Mouse (Mus musculus): ENCODE data around the gene B3gnt3. TPM values are rescaled to one million over a fixed set of nuclear protein-coding genes. Genes with fewer than 3 reads are reported as not detected.

The B3gnt3 gene
- polyA plus RNA-seq, 1 experiment = 0.44 TPM

GRCm38 (mm10) chr8:71693166-71694041 lies 8.2 kb downstream of the B3gnt3 start:
- 5% methylated on average over 68 of the region's 68 CpGs for WGBS
- no peaks in the 10 kb centered on the region for H3K4me1 ChIP-seq (ENCODE audit: control insufficient read depth, insufficient read depth, low read length)
- H3K27me3 ChIP-seq (ENCODE audit: control insufficient read depth, insufficient read depth, low read length) = peaks cover 5% of the 10 kb centered on the region; the same call in 1 of the 2 replicates
- TF ChIP-seq CTCF (IDR thresholded peaks at IDR 0.05; ENCODE audit: borderline replicate concordance, insufficient read depth, low read depth, low read length) = no peak
- no peak for TF ChIP-seq POLR2A (IDR thresholded peaks at IDR 0.05; ENCODE audit: borderline replicate concordance, insufficient read depth, low read length)
- DNase-seq = no peak
- no peak overlapping the region for H3K27ac ChIP-seq (ENCODE audit: insufficient read depth, low read length)
- H3K4me3 ChIP-seq (replicated peaks; ENCODE audit: insufficient read depth, low read depth, low read length) = no peak overlapping the region

DNA sequence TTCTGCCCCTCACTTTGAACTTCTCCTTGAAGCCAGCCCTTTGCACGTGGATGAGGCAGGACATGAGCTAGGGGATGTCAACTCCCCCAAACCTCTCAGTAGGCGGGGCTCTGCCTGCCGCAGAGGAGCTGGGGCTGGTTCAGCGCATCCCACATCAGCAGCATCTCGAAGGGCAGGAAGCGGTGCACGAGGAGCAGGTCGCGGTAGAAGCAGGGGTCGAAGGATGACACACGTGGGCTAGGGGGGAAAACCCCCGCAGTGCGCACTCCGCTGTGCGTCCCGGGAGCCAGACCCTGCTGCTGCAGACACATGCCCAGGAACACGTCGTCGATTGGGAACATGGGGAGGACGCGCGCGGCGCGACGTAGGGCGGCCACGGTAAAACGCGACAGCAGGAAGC lies 9.1 kb downstream of the B3gnt3 start:
- H3K27me3 ChIP-seq (ENCODE audit: control insufficient read depth, insufficient read depth, low read length) = peaks cover 5% of the 10 kb centered on the region; the same call in 1 of the 2 replicates
- H3K4me3 ChIP-seq (replicated peaks; ENCODE audit: insufficient read depth, low read depth, low read length) = no peak overlapping the region
- no peaks in the 10 kb centered on the region for H3K4me1 ChIP-seq (ENCODE audit: control insufficient read depth, insufficient read depth, low read length)
- no peak for TF ChIP-seq POLR2A (IDR thresholded peaks at IDR 0.05; ENCODE audit: borderline replicate concordance, insufficient read depth, low read length)
- TF ChIP-seq CTCF (IDR thresholded peaks at IDR 0.05; ENCODE audit: borderline replicate concordance, insufficient read depth, low read depth, low read length) = no peak
- no peak for DNase-seq
- WGBS = 2% methylated on average over 30 of the region's 30 CpGs
- no peak overlapping the region for H3K27ac ChIP-seq (ENCODE audit: insufficient read depth, low read length)

GRCm38 (mm10) chr8:71689028-71689427 lies 12.6 kb downstream of the B3gnt3 start, which contains the start of gene Insl3:
Insl3 (plus strand) TSS chr8:71689214.
- no peak for DNase-seq
- Histone ChIP-seq H3K27me3 (ENCODE audit: control insufficient read depth, insufficient read depth, low read length) (peaks cover 5% of the 10 kb centered on the region; the same call in 1 of the 2 replicates), H3K4me1 (ENCODE audit: control insufficient read depth, insufficient read depth, low read length) (peaks cover 10% of the 10 kb centered on the region; the same call in 1 of the 2 replicates), H3K27ac (ENCODE audit: insufficient read depth, low read length) (no peak within 1 kb of the TSS), H3K4me3 (replicated peaks; ENCODE audit: insufficient read depth, low read depth, low read length) (no peak within 1 kb of the TSS)
- 4% methylated on average over 33 of the region's 33 CpGs for WGBS
- TF ChIP-seq CTCF (IDR thresholded peaks at IDR 0.05; ENCODE audit: borderline replicate concordance, insufficient read depth, low read depth, low read length) = no peak
- no peak for TF ChIP-seq POLR2A (IDR thresholded peaks at IDR 0.05; ENCODE audit: borderline replicate concordance, insufficient read depth, low read length)

DNA sequence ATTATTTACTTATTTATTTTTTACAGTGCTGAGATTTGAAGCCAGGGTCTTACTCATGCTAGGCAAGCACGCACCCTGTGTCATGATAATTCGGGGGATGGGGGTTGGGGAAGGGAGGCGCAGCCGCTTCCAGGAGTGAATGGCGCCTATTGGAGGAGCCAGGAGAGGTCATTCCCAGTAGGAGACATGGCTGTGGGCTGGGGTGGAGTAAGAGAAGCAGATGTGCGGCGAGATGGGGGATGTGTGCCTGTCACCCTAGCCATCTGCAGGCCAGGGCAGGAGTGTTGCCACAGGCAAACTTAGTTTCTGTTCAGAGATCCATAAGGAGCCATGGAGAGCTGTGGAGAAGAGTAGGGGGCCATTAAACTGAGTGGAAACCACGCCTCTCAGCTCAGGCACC lies 14.0 kb downstream of the B3gnt3 start:
- Histone ChIP-seq H3K4me3 (replicated peaks; ENCODE audit: insufficient read depth, low read depth, low read length) (no peak overlapping the region), H3K4me1 (ENCODE audit: control insufficient read depth, insufficient read depth, low read length) (peaks cover 10% of the 10 kb centered on the region; the same call in 1 of the 2 replicates), H3K27me3 (ENCODE audit: control insufficient read depth, insufficient read depth, low read length) (peaks cover 1% of the 10 kb centered on the region; the same call in 1 of the 2 replicates), H3K27ac (ENCODE audit: insufficient read depth, low read length) (no peak overlapping the region)
- WGBS = 11% methylated on average over 8 of the region's 8 CpGs
- no peak for DNase-seq
- TF ChIP-seq CTCF (IDR thresholded peaks at IDR 0.05; ENCODE audit: borderline replicate concordance, insufficient read depth, low read depth, low read length) (no peak), POLR2A (IDR thresholded peaks at IDR 0.05; ENCODE audit: borderline replicate concordance, insufficient read depth, low read length) (no peak)

- Histone ChIP-seq H3K27me3 (ENCODE audit: control insufficient read depth, insufficient read depth, low read length) (peaks cover 1% of the 10 kb centered on the region; the same call in 1 of the 2 replicates), H3K27ac (ENCODE audit: insufficient read depth, low read length) (no peak overlapping the region), H3K4me3 (replicated peaks; ENCODE audit: insufficient read depth, low read depth, low read length) (peak overlapping the region; percentile 15), H3K4me1 (ENCODE audit: control insufficient read depth, insufficient read depth, low read length) (peaks cover 10% of the 10 kb centered on the region; the same call in 1 of the 2 replicates)
- DNase-seq = no peak
- 3% methylated on average over 23 of the region's 23 CpGs for WGBS
- TF ChIP-seq CTCF (IDR thresholded peaks at IDR 0.05; ENCODE audit: borderline replicate concordance, insufficient read depth, low read depth, low read length) (no peak), POLR2A (IDR thresholded peaks at IDR 0.05; ENCODE audit: borderline replicate concordance, insufficient read depth, low read length) (no peak)
These were observed 15.3 kb downstream of the B3gnt3 start for GRCm38 (mm10) chr8:71686143-71686734.

GRCm38 (mm10) chr8:71685573-71685972 lies 16.0 kb downstream of the B3gnt3 start:
- WGBS = 6% methylated on average over 29 of the region's 29 CpGs
- no peak overlapping the region for H3K27ac ChIP-seq (ENCODE audit: insufficient read depth, low read length)
- H3K4me3 ChIP-seq (replicated peaks; ENCODE audit: insufficient read depth, low read depth, low read length) = peak overlapping the region; percentile 15
- peaks cover 1% of the 10 kb centered on the region; the same call in 1 of the 2 replicates for H3K27me3 ChIP-seq (ENCODE audit: control insufficient read depth, insufficient read depth, low read length)
- DNase-seq = no peak
- TF ChIP-seq CTCF (IDR thresholded peaks at IDR 0.05; ENCODE audit: borderline replicate concordance, insufficient read depth, low read depth, low read length) (peak; percentile 30; the same call in 1 of the 2 replicates), POLR2A (IDR thresholded peaks at IDR 0.05; ENCODE audit: borderline replicate concordance, insufficient read depth, low read length) (no peak)
- H3K4me1 ChIP-seq (ENCODE audit: control insufficient read depth, insufficient read depth, low read length) = peaks cover 10% of the 10 kb centered on the region; the same call in 1 of the 2 replicates

DNA sequence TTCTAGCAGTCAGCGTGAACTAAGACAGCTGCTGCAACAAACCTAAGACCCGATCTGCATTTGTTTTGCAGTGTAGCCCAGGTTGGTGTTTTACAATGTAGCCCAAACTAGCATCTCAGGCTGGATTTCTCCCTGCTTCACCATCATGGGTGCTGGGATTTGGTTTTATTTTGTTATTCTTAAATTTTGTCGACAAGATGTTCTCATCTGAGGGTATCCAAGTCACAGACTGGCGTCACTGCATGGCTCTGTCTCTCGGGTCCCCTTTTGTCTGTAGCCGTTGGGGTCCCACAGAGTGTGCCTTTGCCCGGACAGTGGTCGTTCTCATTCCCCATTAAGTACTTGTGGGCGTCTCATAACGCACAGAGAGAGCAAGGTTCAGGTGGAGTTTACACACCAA lies 16.9 kb downstream of the B3gnt3 start:
- Histone ChIP-seq H3K27me3 (ENCODE audit: control insufficient read depth, insufficient read depth, low read length) (no peaks in the 10 kb centered on the region; the same call in 1 of the 2 replicates), H3K4me1 (ENCODE audit: control insufficient read depth, insufficient read depth, low read length) (peaks cover 10% of the 10 kb centered on the region; the same call in 1 of the 2 replicates), H3K27ac (ENCODE audit: insufficient read depth, low read length) (no peak overlapping the region), H3K4me3 (replicated peaks; ENCODE audit: insufficient read depth, low read depth, low read length) (no peak overlapping the region)
- DNase-seq = no peak
- TF ChIP-seq POLR2A (IDR thresholded peaks at IDR 0.05; ENCODE audit: borderline replicate concordance, insufficient read depth, low read length) = no peak
- no peak for TF ChIP-seq CTCF (IDR thresholded peaks at IDR 0.05; ENCODE audit: borderline replicate concordance, insufficient read depth, low read depth, low read length)
- WGBS = 21% methylated on average over 10 of the region's 10 CpGs

All from cerebellum, adult 2 months (tissue).